Mouse (Mus musculus) MEL (cell line): Measurements from ENCODE around the gene Prim1. TPM values are rescaled to one million over a fixed set of nuclear protein-coding genes. Genes with fewer than 3 reads are reported as not detected.

ENCODE experiments used
- DNase-seq: peaks from one replicate; pipeline ENCODE4 v3.0.0; 2011; ENCODE audit warnings: low read depth, low spot score
- H3K27ac ChIP-seq: 2 replicates; pipeline ENCODE4 v1.5.1; 2012; ENCODE audit warnings: low read depth, mild to moderate bottlenecking, control low read depth, low read length, moderate library complexity; ENCODE audit not compliant: control insufficient read depth
- H3K27me3 ChIP-seq, 2 experiments: fragments of 150-350 bp in 1 of 2; sonication (generic) in 1 of 2; 2 replicates each; pipeline ENCODE4 v1.6.1; 2012; ENCODE audit warnings: low read length in 2 of 2, mild to moderate bottlenecking in 2 of 2, improper control_type of control experiment in 1 of 2, moderate library complexity in 1 of 2; ENCODE audit not compliant: insufficient read depth in 2 of 2, control insufficient read depth in 1 of 2
- H3K36me3 ChIP-seq, 2 experiments: 2 replicates each; pipeline ENCODE4 v1.6.1; 2012 to 2014; ENCODE audit warnings: low read length in 2 of 2, improper control_type of control experiment in 1 of 2, inconsistent platforms in 1 of 2, mild to moderate bottlenecking in 1 of 2; ENCODE audit not compliant: insufficient read depth in 2 of 2, control insufficient read depth in 1 of 2
- H3K4me1 ChIP-seq, 2 experiments: fragments of 150-350 bp in 1 of 2; sonication (generic) in 1 of 2; 2 replicates each; pipeline ENCODE4 v1.6.1; 2012; ENCODE audit warnings: low read length in 2 of 2, improper control_type of control experiment in 1 of 2, mild to moderate bottlenecking in 1 of 2; ENCODE audit not compliant: insufficient read depth in 2 of 2, control insufficient read depth in 1 of 2
- H3K4me3 ChIP-seq, 2 experiments: fragments of 150-350 bp in 1 of 2; sonication (generic) in 1 of 2; 2 replicates each; pipeline ENCODE4 v1.5.1; 2012; ENCODE audit warnings: low read depth in 2 of 2, low read length in 2 of 2, mild to moderate bottlenecking in 2 of 2, moderate library complexity in 2 of 2, control low read depth in 1 of 2, improper control_type of control experiment in 1 of 2; ENCODE audit not compliant: control insufficient read depth in 1 of 2, insufficient read depth in 1 of 2
- H3K79me2 ChIP-seq: 2 replicates; pipeline ENCODE4 v1.6.1; 2012; ENCODE audit warnings: mild to moderate bottlenecking, low read length, moderate library complexity; ENCODE audit not compliant: control insufficient read depth, poor library complexity, insufficient read depth
- H3K9ac ChIP-seq: 2 replicates; pipeline ENCODE4 v1.6.1; 2012; ENCODE audit warnings: low read depth, mild to moderate bottlenecking, control low read depth, low read length, moderate library complexity; ENCODE audit not compliant: control insufficient read depth, poor library complexity, severe bottlenecking
- H3K9me3 ChIP-seq: fragments of 150-350 bp; sonication (generic); replicated peaks from 2 replicates; pipeline ENCODE4 v1.6.1; 2012; ENCODE audit warnings: mild to moderate bottlenecking, low read length, improper control_type of control experiment, moderate library complexity; ENCODE audit not compliant: insufficient read depth
- BHLHE40 ChIP-seq: IDR thresholded peaks from 2 replicates; pipeline ENCODE4 v1.6.1; 2012; ENCODE audit warnings: low read depth, mild to moderate bottlenecking, inconsistent platforms, low read length, improper control_type of control experiment, borderline replicate concordance
- CHD1 ChIP-seq: IDR thresholded peaks from 2 replicates; pipeline ENCODE4 v1.6.1; 2012; ENCODE audit warnings: low read depth, mild to moderate bottlenecking, inconsistent platforms, low read length, improper control_type of control experiment
- CHD2 ChIP-seq: IDR thresholded peaks from 2 replicates; pipeline ENCODE4 v1.6.1; 2011; ENCODE audit warnings: low read length, improper control_type of control experiment
- CTCF ChIP-seq, 3 experiments: IDR thresholded peaks in 2 of 3; conservative IDR thresholded peaks in 1 of 3; 2 replicates each; pipeline ENCODE4 v1.5.1; 2011 to 2012; ENCODE audit warnings: low read length in 3 of 3, low read depth in 2 of 3, mild to moderate bottlenecking in 2 of 3, improper control_type of control experiment in 1 of 3, inconsistent platforms in 1 of 3, mixed read lengths in 1 of 3, moderate library complexity in 1 of 3; ENCODE audit not compliant: control insufficient read depth in 1 of 3, insufficient read depth in 1 of 3, poor library complexity in 1 of 3, severe bottlenecking in 1 of 3
- E2F4 ChIP-seq: IDR thresholded peaks from 2 replicates; pipeline ENCODE4 v1.6.1; 2011; ENCODE audit warnings: low read depth, low read length, improper control_type of control experiment, borderline replicate concordance
- EP300 ChIP-seq, 2 experiments: IDR thresholded peaks; 2 replicates each; pipeline ENCODE4 v1.6.1; 2011; ENCODE audit warnings: improper control_type of control experiment in 2 of 2, low read length in 2 of 2, low read depth in 1 of 2, mild to moderate bottlenecking in 1 of 2
- ETS1 ChIP-seq: IDR thresholded peaks from 2 replicates; pipeline ENCODE4 v1.6.1; 2012; ENCODE audit warnings: low read depth, mild to moderate bottlenecking, inconsistent platforms, low read length, improper control_type of control experiment, moderate library complexity
- GABPA ChIP-seq: IDR thresholded peaks from 2 replicates; pipeline ENCODE4 v1.6.1; 2012; ENCODE audit warnings: low read depth, mild to moderate bottlenecking, inconsistent platforms, low read length, improper control_type of control experiment, moderate library complexity
- GATA1 ChIP-seq: IDR thresholded peaks from 2 replicates; pipeline ENCODE4 v1.6.1; 2011; ENCODE audit warnings: low read depth, low read length, improper control_type of control experiment
- HCFC1 ChIP-seq: IDR thresholded peaks from 2 replicates; pipeline ENCODE4 v1.6.1; 2012; ENCODE audit warnings: low read depth, mild to moderate bottlenecking, inconsistent platforms, low read length, improper control_type of control experiment, moderate library complexity
- JUND ChIP-seq: IDR thresholded peaks from 2 replicates; pipeline ENCODE4 v1.6.1; 2011; ENCODE audit warnings: low read depth, mild to moderate bottlenecking, improper control_type of control experiment, low read length
- KAT2A ChIP-seq: conservative IDR thresholded peaks from 2 replicates; pipeline ENCODE4 v1.6.1; 2012; ENCODE audit warnings: low read depth, low read length, improper control_type of control experiment, inconsistent platforms
- MAFK ChIP-seq: IDR thresholded peaks from 2 replicates; pipeline ENCODE4 v1.6.1; 2011; ENCODE audit warnings: low read depth, mild to moderate bottlenecking, low read length, improper control_type of control experiment, borderline replicate concordance
- MAX ChIP-seq: IDR thresholded peaks from 2 replicates; pipeline ENCODE4 v1.6.1; 2011; ENCODE audit warnings: low read length, improper control_type of control experiment
- MAZ ChIP-seq: IDR thresholded peaks from 2 replicates; pipeline ENCODE4 v1.6.1; 2012; ENCODE audit warnings: low read depth, mild to moderate bottlenecking, inconsistent platforms, low read length, improper control_type of control experiment
- MEF2A ChIP-seq: IDR thresholded peaks from 2 replicates; pipeline ENCODE4 v1.6.1; 2014; ENCODE audit warnings: low read depth, mild to moderate bottlenecking, inconsistent platforms, low read length, improper control_type of control experiment; ENCODE audit not compliant: poor library complexity, insufficient replicate concordance, severe bottlenecking; ENCODE audit errors: extremely low read depth
- MXI1 ChIP-seq: IDR thresholded peaks from 2 replicates; pipeline ENCODE4 v1.6.1; 2011; ENCODE audit warnings: mild to moderate bottlenecking, low read depth, low read length, improper control_type of control experiment
- MYB ChIP-seq: IDR thresholded peaks from 2 replicates; pipeline ENCODE4 v1.6.1; 2011; ENCODE audit warnings: mild to moderate bottlenecking, low read depth, low read length, improper control_type of control experiment
- MYC ChIP-seq: IDR thresholded peaks from 2 replicates; pipeline ENCODE4 v1.6.1; 2011; ENCODE audit warnings: low read depth, mild to moderate bottlenecking, low read length, improper control_type of control experiment, moderate library complexity
- NELFE ChIP-seq: IDR thresholded peaks from 2 replicates; pipeline ENCODE4 v1.6.1; 2011; ENCODE audit warnings: low read depth, low read length, improper control_type of control experiment
- POLR2A ChIP-seq, 2 experiments: IDR thresholded peaks; 2 replicates each; pipeline ENCODE4 v1.6.1; 2011 to 2012; ENCODE audit warnings: low read length in 2 of 2, mild to moderate bottlenecking in 2 of 2, control low read depth in 1 of 2, improper control_type of control experiment in 1 of 2, low read depth in 1 of 2, moderate library complexity in 1 of 2; ENCODE audit not compliant: control insufficient read depth in 1 of 2, insufficient read depth in 1 of 2, poor library complexity in 1 of 2
- POLR2AphosphoS2 ChIP-seq: IDR thresholded peaks from 2 replicates; pipeline ENCODE4 v1.6.1; 2011; ENCODE audit warnings: low read length, improper control_type of control experiment
- POLR2AphosphoS5 ChIP-seq: IDR thresholded peaks from 2 replicates; pipeline ENCODE4 v1.6.1; 2012; ENCODE audit warnings: low read depth, borderline replicate concordance, mild to moderate bottlenecking, inconsistent platforms, low read length, moderate library complexity, mixed read lengths
- RAD21 ChIP-seq: IDR thresholded peaks from 2 replicates; pipeline ENCODE4 v1.6.1; 2011; ENCODE audit warnings: mild to moderate bottlenecking, low read depth, low read length, improper control_type of control experiment
- RCOR1 ChIP-seq: IDR thresholded peaks from 2 replicates; pipeline ENCODE4 v1.6.1; 2012; ENCODE audit warnings: low read depth, mild to moderate bottlenecking, inconsistent platforms, low read length, improper control_type of control experiment
- SIN3A ChIP-seq: IDR thresholded peaks from 2 replicates; pipeline ENCODE4 v1.6.1; 2012; ENCODE audit warnings: low read length, improper control_type of control experiment, inconsistent platforms
- SMC3 ChIP-seq: IDR thresholded peaks from 2 replicates; pipeline ENCODE4 v1.6.1; 2011; ENCODE audit warnings: low read depth, low read length, improper control_type of control experiment
- TAL1 ChIP-seq: IDR thresholded peaks from 2 replicates; pipeline ENCODE4 v1.6.1; 2012; ENCODE audit warnings: mild to moderate bottlenecking, inconsistent platforms, low read length, moderate library complexity, mixed read lengths
- TBP ChIP-seq: IDR thresholded peaks from 2 replicates; pipeline ENCODE4 v1.8.0; 2011; ENCODE audit warnings: low read depth, low read length, improper control_type of control experiment
- TCF12 ChIP-seq: IDR thresholded peaks from 2 replicates; pipeline ENCODE4 v1.6.1; 2014; ENCODE audit warnings: low read depth, mild to moderate bottlenecking, inconsistent platforms, low read length, improper control_type of control experiment, moderate library complexity
- UBTF ChIP-seq: IDR thresholded peaks from 2 replicates; pipeline ENCODE4 v1.6.1; 2012; ENCODE audit warnings: low read depth, mild to moderate bottlenecking, inconsistent platforms, low read length, improper control_type of control experiment, moderate library complexity, borderline replicate concordance; ENCODE audit not compliant: insufficient read depth
- USF1 ChIP-seq: IDR thresholded peaks from 2 replicates; pipeline ENCODE4 v1.6.1; 2014; ENCODE audit warnings: low read depth, mild to moderate bottlenecking, inconsistent platforms, low read length, improper control_type of control experiment, moderate library complexity
- USF2 ChIP-seq, 2 experiments: IDR thresholded peaks; 2 replicates each; pipeline ENCODE4 v1.6.1; 2011 to 2012; ENCODE audit warnings: improper control_type of control experiment in 2 of 2, low read length in 2 of 2, borderline replicate concordance in 1 of 2, inconsistent platforms in 1 of 2, low read depth in 1 of 2, mild to moderate bottlenecking in 1 of 2; ENCODE audit not compliant: insufficient read depth in 1 of 2
- ZC3H11A ChIP-seq: IDR thresholded peaks from 2 replicates; pipeline ENCODE4 v1.6.1; 2012; ENCODE audit warnings: low read depth, mild to moderate bottlenecking, inconsistent platforms, low read length, improper control_type of control experiment
- ZKSCAN1 ChIP-seq: IDR thresholded peaks from 2 replicates; pipeline ENCODE4 v1.6.1; 2012; ENCODE audit warnings: low read depth, mild to moderate bottlenecking, inconsistent platforms, low read length, improper control_type of control experiment, moderate library complexity
- ZMIZ1 ChIP-seq: IDR thresholded peaks from 2 replicates; pipeline ENCODE4 v1.6.1; 2012; ENCODE audit warnings: low read depth, mild to moderate bottlenecking, inconsistent platforms, low read length, improper control_type of control experiment, moderate library complexity
- ZNF384 ChIP-seq: IDR thresholded peaks from 2 replicates; pipeline ENCODE4 v1.6.1; 2012; ENCODE audit warnings: low read depth, mild to moderate bottlenecking, inconsistent platforms, low read length, improper control_type of control experiment
- polyA plus RNA-seq, 2 experiments: library from polyadenylated mRNA; stranded (reverse) in 1 of 2; unstranded in 1 of 2; fragments of >175 nt in 1 of 2; fragments of >200 nt in 1 of 2; gene quantifications; 2 replicates each; pipeline versions ENCODE4 v1.2.1 to v1.2.4; 2012; ENCODE audit warnings: low replicate concordance in 2 of 2, low read depth in 1 of 2; ENCODE audit not compliant: insufficient read length in 2 of 2, insufficient read depth in 1 of 2, missing spikeins in 1 of 2
- total RNA-seq: library from RNA; depleted of rRNA; stranded (reverse); fragments of 300-350 nt; gene quantifications from 2 replicates; pipeline ENCODE4 v1.2.3, GENCODE M21; 2012

The Prim1 gene
- total and polyA plus RNA-seq, 3 experiments = 71.5 to 74.0 TPM; not detected in 1

DNA sequence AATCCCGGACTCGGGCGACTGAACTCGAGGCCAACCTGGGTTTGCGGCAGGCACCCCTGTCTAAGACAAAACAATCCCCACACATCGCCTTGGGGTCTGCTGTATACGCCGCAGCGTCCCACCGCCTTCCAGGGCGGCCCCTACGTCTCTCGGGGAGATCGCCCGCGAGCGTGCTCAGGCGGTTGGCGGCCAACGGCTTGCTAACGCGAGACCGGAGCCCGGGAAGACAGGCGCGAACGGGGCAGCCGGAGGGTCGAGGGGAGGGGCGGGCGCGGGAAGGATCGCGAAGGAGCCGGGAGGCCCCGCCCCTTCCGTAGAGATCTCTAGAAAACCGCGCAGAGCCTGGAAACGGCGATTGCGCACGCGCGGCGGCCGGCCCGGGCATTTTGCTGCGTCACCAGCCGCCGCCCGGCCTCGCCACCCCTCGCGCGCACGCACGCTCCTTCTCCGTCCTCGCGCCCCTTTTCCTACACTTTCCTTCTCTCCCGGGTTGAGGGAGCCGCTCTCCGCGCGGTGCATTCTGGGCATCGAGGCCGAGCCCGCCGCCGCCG is 43.7 kb downstream of the Prim1 start, which contains the start of gene Ptges3:
Ptges3 (plus strand) TSS at position 354 of the 551 bp plus-strand sequence.
- H3K9ac ChIP-seq = peak within 1 kb of the TSS; percentile 93
- DNase-seq = peak; percentile 97
- H3K27me3 ChIP-seq = no peaks in the 10 kb centered on the region
- H3K4me3 ChIP-seq = peak within 1 kb of the TSS; percentile 80 to 94
- H3K27ac ChIP-seq = peak within 1 kb of the TSS; percentile 90
- H3K4me1 ChIP-seq = peaks cover 13 to 14% of the 10 kb centered on the region in 2 experiments
- H3K9me3 ChIP-seq = no peaks in the 10 kb centered on the region
- peaks cover 2 to 32% of the 10 kb centered on the region in 2 experiments; a peak in 3 of 4 replicates for H3K36me3 ChIP-seq
- H3K79me2 ChIP-seq = peaks cover 51% of the 10 kb centered on the region
- peak; percentile 16; the same call in 1 of the 2 replicates for TF ChIP-seq MAZ
- TF ChIP-seq ZC3H11A = no peak
- no peak for TF ChIP-seq MAFK
- TF ChIP-seq TAL1 = no peak
- peak; percentile 10; the same call in 1 of the 2 replicates for TF ChIP-seq ZMIZ1
- TF ChIP-seq JUND = no peak
- TF ChIP-seq MYC = no peak
- no peak for TF ChIP-seq RCOR1
- peak; percentile 75 for TF ChIP-seq HCFC1
- no peak for TF ChIP-seq EP300 (IDR thresholded peaks at IDR 0.05; ENCODE audit: low read depth in 1 of 2, low read length in 2 of 2)
- no peak for TF ChIP-seq MEF2A
- no peak for TF ChIP-seq ZNF384
- TF ChIP-seq MYB = no peak
- TF ChIP-seq UBTF = peak; percentile 61; the same call in 1 of the 2 replicates
- no peak for TF ChIP-seq CTCF (IDR thresholded peaks at IDR 0.05 in 2 of 3, conservative IDR thresholded peaks at IDR 0.05 in 1 of 3; ENCODE audit: control insufficient read depth in 1 of 3, insufficient read depth in 1 of 3, low read depth in 2 of 3, low read length in 3 of 3, poor library complexity in 1 of 3, severe bottlenecking in 1 of 3)
- no peak for TF ChIP-seq E2F4
- peak; percentile 61 for TF ChIP-seq TBP
- no peak for TF ChIP-seq USF1
- TF ChIP-seq ETS1 = no peak; the same call in 1 of the 2 replicates
- 0 out of 2 replicates have a peak, but pooled peaks have one; percentile 19 for TF ChIP-seq GABPA
- no peak for TF ChIP-seq BHLHE40
- peak; percentile 90 for TF ChIP-seq POLR2A (IDR thresholded peaks at IDR 0.05; ENCODE audit: control insufficient read depth in 1 of 2, insufficient read depth in 1 of 2, low read depth in 1 of 2, low read length in 2 of 2, poor library complexity in 1 of 2)
- no peak for TF ChIP-seq SIN3A
- no peak; the same call in 1 of the 2 replicates for TF ChIP-seq POLR2AphosphoS5
- no peak for TF ChIP-seq ZKSCAN1
- TF ChIP-seq GATA1 = no peak
- no peak for TF ChIP-seq SMC3
- TF ChIP-seq CHD1 = no peak
- TF ChIP-seq MXI1 = no peak; the same call in 1 of the 2 replicates
- TF ChIP-seq TCF12 = no peak
- TF ChIP-seq USF2 (IDR thresholded peaks at IDR 0.05; ENCODE audit: borderline replicate concordance in 1 of 2, insufficient read depth in 1 of 2, low read depth in 1 of 2, low read length in 2 of 2) = no peak
- peak; percentile 36; the same call in 1 of the 2 replicates for TF ChIP-seq POLR2AphosphoS2
- TF ChIP-seq CHD2 = peak; percentile 80
- TF ChIP-seq RAD21 = no peak
- TF ChIP-seq MAX = no peak
- peak; percentile 15; the same call in 1 of the 2 replicates for TF ChIP-seq KAT2A
- peak; percentile 75 for TF ChIP-seq NELFE
